ENCODE assay signal across 11 mouse cellular contexts in genomic region chr7:126848794-126849193, GRCm38 (mm10). TPM values are rescaled to one million over a fixed set of nuclear protein-coding genes. Genes with fewer than 3 reads are reported as not detected.
DNase-seq lines count a peak whose midpoint lies in the region; ATAC-seq and TF ChIP-seq lines count a peak whose summit lies in the region.
"Had no signal": no experiment of that assay in that cellular context is flagged by ENCODE, and none has a peak within 500 bp of the region (broad histone marks: within the 10 kb centered on the region; RNA-seq: fewer than 3 reads in every experiment).

No protein-coding gene starts in this region.

- peak overlapping the region; percentile 89 for H3K27ac ChIP-seq in forebrain, embryonic 10.5 days
- no peak overlapping the region for H3K27ac ChIP-seq in intestine, postnatal 0 days (ENCODE audit: low read depth, low read length)
- peak overlapping the region; percentile 31; the same call in 1 of the 2 replicates for H3K27ac ChIP-seq in olfactory bulb, adult 2 months (ENCODE audit: insufficient read depth, low read depth, low read length)

- H3K4me3 ChIP-seq in forebrain, embryonic 10.5 days = peak overlapping the region; percentile 81
- H3K4me3 ChIP-seq in intestine, postnatal 0 days (ENCODE audit: low read depth, low read length) = no peak overlapping the region
- H3K4me3 ChIP-seq in olfactory bulb, adult 2 months (ENCODE audit: insufficient read depth, low read depth, low read length) = peak overlapping the region; percentile 68

- TF ChIP-seq POLR2A in olfactory bulb, adult 2 months (IDR thresholded peaks at IDR 0.05; ENCODE audit: insufficient read depth, low read depth, low read length) = no peak

- 34% methylated on average over 10 of the region's 10 CpGs for WGBS in forebrain, embryonic 10.5 days
- WGBS in intestine, postnatal 0 days = 30% methylated on average over 10 of the region's 10 CpGs
- WGBS in olfactory bulb, adult 2 months = 15% methylated on average over 10 of the region's 10 CpGs

- H3K9ac ChIP-seq in intestine, postnatal 0 days (ENCODE audit: low read depth, low read length) = no peak overlapping the region

- 0 out of 2 replicates have a peak, but pooled peaks have one; percentile 6 for ATAC-seq in intestine, postnatal 0 days

- DNase-seq in layer of hippocampus, adult 9-11 months = peak; percentile 54
- DNase-seq in layer of hippocampus, adult 18-20 months (ENCODE audit: low spot score in 2 of 2) = no peak
- no peak for DNase-seq in forebrain, embryonic 10.5 days (ENCODE audit: extremely low spot score, low spot score)
- no peak for DNase-seq in ovary, postnatal 10 days (ENCODE audit: low spot score)
- no peak for DNase-seq in B cell, adult 2 months
- DNase-seq in frontal cortex, postnatal 25 days (ENCODE audit: low spot score in 2 of 2) = no peak
- DNase-seq: kidney, adult 11 months; thymus, adult 18-20 months had no signal

- H3K27me3 ChIP-seq in forebrain, embryonic 10.5 days (ENCODE audit: poor library complexity, severe bottlenecking) = peaks cover 59% of the 10 kb centered on the region
- peaks cover 19% of the 10 kb centered on the region for H3K27me3 ChIP-seq in intestine, postnatal 0 days (replicated peaks; ENCODE audit: control insufficient read depth, insufficient read depth, low read length)

- no peak overlapping the region for H3K4me2 ChIP-seq in intestine, postnatal 0 days (replicated peaks; ENCODE audit: low read depth)

- no peaks in the 10 kb centered on the region for H3K9me3 ChIP-seq in forebrain, embryonic 10.5 days
- no peaks in the 10 kb centered on the region for H3K9me3 ChIP-seq in intestine, postnatal 0 days (ENCODE audit: control insufficient read depth)

- TF ChIP-seq CTCF in intestine, postnatal 0 days (IDR thresholded peaks at IDR 0.05; ENCODE audit: low read depth) = no peak
- no peak for TF ChIP-seq CTCF in olfactory bulb, adult 2 months (IDR thresholded peaks at IDR 0.05; ENCODE audit: insufficient read depth, low read depth, low read length)

- peaks cover 89% of the 10 kb centered on the region for H3K4me1 ChIP-seq in forebrain, embryonic 10.5 days
- H3K4me1 ChIP-seq in intestine, postnatal 0 days (replicated peaks; ENCODE audit: control insufficient read depth, insufficient read depth, low read length) = no peaks in the 10 kb centered on the region; the same call in 1 of the 2 replicates
- H3K4me1 ChIP-seq in olfactory bulb, adult 2 months (ENCODE audit: control insufficient read depth, insufficient read depth, low read length) = peaks cover 22% of the 10 kb centered on the region

- H3K36me3 ChIP-seq in forebrain, embryonic 10.5 days (replicated peaks) = peaks cover 43% of the 10 kb centered on the region
- peaks cover 21% of the 10 kb centered on the region; the same call in 1 of the 2 replicates for H3K36me3 ChIP-seq in intestine, postnatal 0 days (ENCODE audit: control insufficient read depth, insufficient read depth)

RNA-seq across cellular contexts. Expression of gene Doc2a, which starts 1.6 kb away (rescaled TPM):
- 10 to 100 TPM; 15.8 to 18.5 TPM for total RNA-seq in layer of hippocampus, adult 18-20 months (2021)
- polyA plus RNA-seq in forebrain, embryonic 10.5 days (2016; fragmentation: Nextera tagmentation; extraction: Ambion mirVana) = 9.8 and 10.1 TPM in 2 replicates
- polyA plus RNA-seq in intestine, postnatal 0 days (2015; fragmentation: Nextera tagmentation; extraction: Ambion mirVana) = 1.5 and 1.6 TPM in 2 replicates
- not detected in 2 replicates for polyA plus RNA-seq in olfactory bulb, adult 2 months (2012; ENCODE audit: insufficient read depth, insufficient read length, low replicate concordance, missing spikeins)
- total RNA-seq: common myeloid progenitor, adult 5-6 weeks had no signal

RNA-seq across cellular contexts. Expression of gene Hirip3, which starts 13.0 kb away (rescaled TPM):
- total RNA-seq in layer of hippocampus, adult 18-20 months (2021) = 10 to 100 TPM; 25.8 to 30.9 TPM
- 57.4 and 65.2 TPM in 2 replicates for polyA plus RNA-seq in forebrain, embryonic 10.5 days (2016; fragmentation: Nextera tagmentation; extraction: Ambion mirVana)
- polyA plus RNA-seq in intestine, postnatal 0 days (2015; fragmentation: Nextera tagmentation; extraction: Ambion mirVana) = 7.2 and 9.5 TPM in 2 replicates
- not detected in 2 replicates for polyA plus RNA-seq in olfactory bulb, adult 2 months (2012; ENCODE audit: insufficient read depth, insufficient read length, low replicate concordance, missing spikeins)

RNA-seq across cellular contexts. Expression of gene Ino80e, which starts 13.4 kb away (rescaled TPM):
- total RNA-seq in layer of hippocampus, adult 18-20 months (2021) = 10 to 100 TPM; 48.4 to 55.6 TPM
- polyA plus RNA-seq in forebrain, embryonic 10.5 days (2016; fragmentation: Nextera tagmentation; extraction: Ambion mirVana) = 110 and 117 TPM in 2 replicates
- 36.4 and 37.4 TPM in 2 replicates for polyA plus RNA-seq in intestine, postnatal 0 days (2015; fragmentation: Nextera tagmentation; extraction: Ambion mirVana)
- not detected in 2 replicates for polyA plus RNA-seq in olfactory bulb, adult 2 months (2012; ENCODE audit: insufficient read depth, insufficient read length, low replicate concordance, missing spikeins)

RNA-seq across cellular contexts. Expression of gene 4930451I11Rik, which starts 17.4 kb away (rescaled TPM):
- not detected for total RNA-seq in layer of hippocampus, adult 18-20 months (2021)
- not detected in 2 replicates for polyA plus RNA-seq in forebrain, embryonic 10.5 days (2016; fragmentation: Nextera tagmentation; extraction: Ambion mirVana)
- not detected in 2 replicates for polyA plus RNA-seq in intestine, postnatal 0 days (2015; fragmentation: Nextera tagmentation; extraction: Ambion mirVana)
- polyA plus RNA-seq in olfactory bulb, adult 2 months (2012; ENCODE audit: insufficient read depth, insufficient read length, low replicate concordance, missing spikeins) = not detected in 2 replicates
- total RNA-seq: common myeloid progenitor, adult 5-6 weeks had no signal

RNA-seq across cellular contexts. Expression of gene Taok2, which starts 35.7 kb away (rescaled TPM):
- total RNA-seq in layer of hippocampus, adult 18-20 months (2021) = 100 to 1,000 TPM; 156 to 160 TPM
- polyA plus RNA-seq in forebrain, embryonic 10.5 days (2016; fragmentation: Nextera tagmentation; extraction: Ambion mirVana) = 54.0 and 54.1 TPM in 2 replicates
- 11.5 and 12.9 TPM in 2 replicates for polyA plus RNA-seq in intestine, postnatal 0 days (2015; fragmentation: Nextera tagmentation; extraction: Ambion mirVana)
- not detected in 2 replicates for polyA plus RNA-seq in olfactory bulb, adult 2 months (2012; ENCODE audit: insufficient read depth, insufficient read length, low replicate concordance, missing spikeins)
